Mouse (Mus musculus) c-Kit-negative CD71-positive TER-119-positive erythroid progenitor cells, embryonic 14.5 days (primary cell): ENCODE data around the gene Erlec1.

Source experiments
- DNase-seq: peaks from one replicate; pipeline ENCODE4 v3.0.0-alpha.2; 2013; ENCODE audit warnings: low read depth, low spot score

Gene Erlec1

DNA sequence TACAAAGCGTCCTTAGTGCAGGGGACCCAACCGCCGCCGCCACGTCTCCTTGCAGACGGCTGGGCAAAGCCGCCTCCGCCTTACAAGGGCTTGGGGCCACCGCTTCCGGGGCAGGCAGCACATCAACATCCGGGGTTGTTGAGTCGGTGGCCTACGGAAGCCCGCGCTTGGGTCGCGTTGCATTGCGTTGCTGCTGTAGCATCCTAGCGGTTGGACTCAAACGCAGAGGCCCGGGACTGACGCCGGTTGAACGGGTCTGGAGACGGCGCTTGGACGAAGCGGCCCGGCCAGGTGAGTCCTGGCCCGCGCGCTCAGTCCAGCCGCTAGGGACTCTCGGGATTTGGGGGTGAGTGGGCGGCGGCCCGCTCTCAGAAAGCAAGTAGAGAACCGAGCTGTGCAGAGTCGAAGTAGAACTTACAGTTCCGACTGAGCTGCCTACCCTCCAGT lies at the start of gene Erlec1:
Gene Erlec1 (minus strand): TSS at position 57 of the 447 bp plus-strand sequence.
- peak; percentile 59 for DNase-seq

DNA sequence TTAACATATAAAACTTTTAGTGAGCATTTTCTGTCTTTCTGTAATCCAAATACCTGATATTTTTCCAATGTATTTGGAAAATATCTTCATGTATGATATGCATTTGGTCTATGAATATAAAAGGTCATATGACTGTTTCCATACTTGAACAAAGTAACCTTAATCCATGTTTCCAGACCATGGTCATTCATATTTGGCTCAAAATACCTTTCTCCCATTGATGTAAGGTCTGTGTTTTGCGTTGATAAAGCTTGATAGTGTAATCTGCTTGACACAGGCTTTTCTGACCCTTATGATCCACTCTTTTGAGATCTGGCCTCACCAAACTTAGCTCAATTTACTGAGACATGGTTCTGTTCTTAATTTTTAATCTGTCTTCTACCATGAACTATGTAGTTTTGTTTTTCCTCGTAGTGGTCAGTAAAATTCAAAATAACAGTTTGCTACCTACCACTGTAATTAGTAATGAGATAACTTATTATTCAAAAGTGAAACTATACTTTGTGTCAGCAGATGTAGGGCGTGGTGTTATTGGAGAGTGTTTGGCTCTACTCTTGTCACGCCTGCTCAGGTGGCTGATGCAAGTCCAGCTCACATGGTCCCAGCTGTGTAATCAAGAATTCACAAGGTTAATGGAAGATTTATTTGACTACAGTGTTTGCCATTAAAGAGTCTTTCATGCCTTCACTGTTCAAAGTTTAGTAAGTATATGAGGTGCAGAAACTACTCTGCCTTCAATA lies 47.2 kb upstream of the Erlec1 start:
- DNase-seq = peak; percentile 89

DNA sequence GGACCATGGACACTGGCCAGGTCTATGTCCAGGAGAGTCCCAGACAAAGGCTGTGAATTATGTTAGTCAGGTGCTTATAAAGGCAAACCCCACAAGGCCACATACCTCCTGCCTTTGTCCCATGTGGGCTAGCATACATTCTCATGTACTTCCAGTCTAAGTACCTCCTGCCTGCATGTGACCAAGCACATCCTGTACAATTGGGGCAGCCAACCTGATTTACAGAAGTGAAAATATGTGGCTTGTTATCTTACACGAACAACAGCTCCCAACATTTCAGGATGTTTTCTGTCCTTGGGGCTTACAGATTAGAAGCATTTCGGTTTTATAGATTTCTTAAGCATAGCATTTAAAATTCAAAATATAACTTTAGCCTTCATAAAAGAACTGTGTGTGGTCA lies 45.9 kb upstream of the Erlec1 start:
- no peak for DNase-seq

DNA sequence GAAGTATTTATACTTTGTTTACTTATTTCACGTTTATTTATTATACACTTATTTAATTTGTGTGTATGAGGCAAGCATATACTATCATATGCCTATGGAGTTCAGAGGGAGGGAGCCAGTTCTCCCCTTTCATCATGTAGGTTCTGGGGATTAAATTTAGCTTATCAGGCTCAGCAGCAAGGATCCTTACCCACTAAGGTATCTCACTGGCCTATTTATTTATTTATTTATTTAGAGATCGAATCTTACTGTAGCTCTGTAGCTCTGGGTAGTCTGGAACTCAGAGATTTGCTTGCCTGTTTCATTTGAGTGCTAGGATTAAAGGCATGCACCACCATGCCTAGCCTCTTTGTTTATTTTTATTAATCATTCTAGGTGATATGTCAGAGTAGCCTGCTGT lies 44.6 kb upstream of the Erlec1 start:
- peak; percentile 58 for DNase-seq

DNA sequence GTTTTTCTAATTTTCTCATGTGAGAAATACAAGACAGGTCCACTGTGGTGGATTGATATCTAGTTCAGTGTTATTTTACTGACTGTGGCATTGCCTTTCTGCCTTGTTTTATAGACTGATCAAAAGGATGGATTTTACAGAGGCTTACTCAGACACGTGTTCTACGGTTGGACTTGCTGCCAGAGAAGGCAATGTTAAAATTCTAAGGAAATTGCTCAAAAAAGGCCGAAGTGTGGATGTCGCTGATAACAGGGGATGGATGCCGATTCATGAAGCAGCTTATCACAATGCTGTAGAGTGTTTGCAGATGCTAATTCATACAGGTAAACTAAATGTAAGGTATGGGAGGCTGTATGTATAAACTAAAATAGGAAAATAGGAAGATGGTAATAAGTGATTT lies 44.1 kb upstream of the Erlec1 start:
- peak; percentile 71 for DNase-seq

DNA sequence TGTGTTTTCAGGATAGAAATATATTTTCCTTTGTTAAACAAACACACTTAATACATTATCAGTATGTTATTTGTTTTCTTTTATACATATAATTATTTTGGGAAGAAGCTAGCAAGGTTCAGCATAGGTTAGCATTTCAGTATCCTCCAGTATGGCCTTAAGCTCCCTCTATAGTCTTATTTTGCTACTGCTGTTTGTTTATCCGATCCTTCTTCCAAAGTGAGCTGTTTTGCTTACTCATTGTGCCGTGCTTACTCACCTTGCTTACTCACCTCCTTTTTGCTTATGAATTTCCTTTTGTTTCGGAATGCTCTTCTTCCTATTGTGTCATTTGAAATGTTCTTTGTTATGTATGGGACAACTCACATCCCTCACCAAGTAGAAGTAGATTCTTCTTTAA lies 42.5 kb upstream of the Erlec1 start:
- peak; percentile 57 for DNase-seq

DNA sequence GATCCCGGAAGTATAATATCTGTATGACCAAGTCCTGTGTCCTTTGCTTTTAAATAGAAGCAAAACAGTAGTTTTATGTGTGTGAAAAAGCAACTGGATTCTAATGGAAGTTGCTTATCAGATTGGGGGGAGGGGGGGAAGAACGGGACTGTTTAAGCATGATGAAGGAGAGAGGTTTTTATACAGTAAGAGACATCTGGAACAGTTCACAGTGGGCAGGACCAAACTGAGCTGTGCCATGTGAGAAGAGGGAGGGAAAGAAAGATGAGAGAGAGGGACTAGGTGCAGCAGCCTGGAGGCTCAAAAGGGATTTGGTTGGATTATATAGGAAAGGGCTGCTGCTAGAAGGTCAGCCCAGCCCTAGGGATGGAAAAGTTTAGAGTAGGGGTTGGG lies 32.5 kb upstream of the Erlec1 start:
- DNase-seq = no peak

DNA sequence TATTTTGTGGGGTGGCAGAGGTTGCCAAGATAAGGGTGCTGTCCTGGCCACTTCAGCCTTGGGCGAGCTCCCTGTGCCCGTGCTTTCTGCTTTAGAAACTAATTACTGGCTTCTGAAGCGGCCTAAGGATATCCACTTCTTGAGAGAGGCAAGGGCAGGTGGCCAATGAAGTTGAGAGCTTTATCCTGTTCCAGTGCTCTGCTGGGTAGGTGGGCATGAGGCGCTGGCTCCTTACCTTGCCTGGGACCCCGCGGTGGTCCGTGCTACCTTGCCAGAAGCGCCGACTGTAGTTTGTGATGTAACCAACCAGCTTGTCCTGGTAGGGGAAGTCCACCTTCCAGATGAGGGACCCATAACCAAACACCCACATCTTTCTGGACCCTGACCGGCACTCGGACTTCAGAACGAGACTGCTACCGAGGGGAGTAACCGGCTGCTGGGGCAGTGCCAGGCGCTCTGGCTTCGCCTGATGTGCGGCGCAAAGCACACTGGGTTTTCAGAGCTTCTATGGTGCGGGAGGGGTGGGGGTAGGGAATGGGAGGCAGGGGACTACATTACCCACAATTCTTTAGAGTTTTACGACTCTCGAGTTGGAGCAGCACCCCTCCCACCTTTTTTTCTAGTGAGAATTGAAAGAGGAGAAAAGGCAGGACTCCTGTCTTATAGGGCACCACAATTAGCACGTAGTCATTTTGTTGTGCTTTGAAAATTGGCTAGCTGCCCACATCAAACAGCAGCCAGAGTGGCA lies 31.9 kb upstream of the Erlec1 start, which contains the start of gene Chac2:
Gene Chac2 (minus strand): TSS at position 474 of the 748 bp plus-strand sequence.
- DNase-seq = peak; percentile 80

DNA sequence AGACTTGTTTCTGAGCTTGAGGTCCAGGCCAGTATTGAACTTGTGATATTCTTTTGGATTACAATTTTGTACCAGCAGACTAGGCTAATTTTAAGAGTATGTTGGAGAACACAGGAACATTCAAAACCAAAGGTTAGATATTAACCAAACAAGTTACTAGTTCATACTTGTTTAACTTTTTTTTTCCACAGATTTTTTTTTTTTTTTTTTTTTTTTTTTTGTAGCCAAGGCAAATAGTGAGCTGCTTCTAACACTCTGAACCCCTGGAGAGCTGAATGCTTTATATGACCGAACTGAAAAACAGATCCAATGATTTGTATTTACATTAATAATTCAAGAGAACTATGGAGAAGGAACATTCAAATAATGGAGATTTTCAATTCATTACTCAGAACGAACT lies 31.1 kb upstream of the Erlec1 start:
- no peak for DNase-seq

DNA sequence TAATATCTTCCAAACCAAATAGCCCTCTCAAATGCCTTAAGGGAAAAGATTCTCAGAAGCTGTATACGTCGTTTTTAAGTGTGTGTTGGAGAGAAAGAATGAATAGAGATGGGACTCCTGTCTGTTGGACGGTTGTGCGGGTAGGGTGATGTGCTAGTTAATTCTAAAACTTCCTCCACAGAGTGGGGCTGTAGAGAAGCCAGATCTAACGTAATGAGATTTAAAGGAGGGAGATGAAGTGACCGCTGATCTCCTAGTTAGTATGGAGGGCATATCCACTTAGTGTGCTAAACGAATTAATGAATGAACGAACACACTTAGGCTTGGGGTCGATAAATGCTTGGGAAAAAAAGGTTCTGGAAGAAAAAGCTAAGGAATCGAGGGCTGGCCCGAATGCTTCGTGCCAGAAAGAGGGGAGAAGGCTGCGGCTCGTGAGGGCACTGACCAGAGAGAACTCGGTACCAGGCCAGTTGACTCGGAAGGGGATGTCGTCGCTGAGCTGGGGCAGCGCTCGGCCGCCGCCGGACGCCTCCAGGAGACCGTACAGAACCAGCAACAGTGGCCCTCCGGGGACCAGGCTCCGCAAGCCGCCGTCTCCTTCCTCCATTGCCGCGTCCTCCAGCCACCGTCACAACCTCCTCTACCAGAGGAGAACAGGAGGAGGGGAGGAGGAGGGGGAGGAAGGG lies 523 bp downstream of the Erlec1 start:
- peak; percentile 25 for DNase-seq

DNA sequence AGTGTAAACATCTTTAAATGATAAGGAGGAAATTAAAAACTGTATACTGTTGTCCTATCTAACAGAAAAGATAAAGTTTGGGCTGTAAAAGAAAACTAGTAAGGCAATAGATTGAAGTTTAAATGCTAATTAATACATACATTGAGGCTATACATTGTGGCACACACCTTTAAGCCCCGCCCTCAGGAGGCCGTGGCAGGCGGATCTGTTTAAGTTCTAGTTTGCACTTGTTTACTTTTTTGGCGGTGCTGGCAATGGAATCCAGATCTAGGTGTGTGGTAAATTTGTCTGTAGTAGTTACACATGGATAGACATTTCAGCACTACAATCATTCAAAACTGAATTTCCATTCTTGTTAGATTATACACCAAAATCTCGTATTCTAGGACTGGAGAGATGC lies 1.3 kb downstream of the Erlec1 start:
- DNase-seq = peak; percentile 55

DNA sequence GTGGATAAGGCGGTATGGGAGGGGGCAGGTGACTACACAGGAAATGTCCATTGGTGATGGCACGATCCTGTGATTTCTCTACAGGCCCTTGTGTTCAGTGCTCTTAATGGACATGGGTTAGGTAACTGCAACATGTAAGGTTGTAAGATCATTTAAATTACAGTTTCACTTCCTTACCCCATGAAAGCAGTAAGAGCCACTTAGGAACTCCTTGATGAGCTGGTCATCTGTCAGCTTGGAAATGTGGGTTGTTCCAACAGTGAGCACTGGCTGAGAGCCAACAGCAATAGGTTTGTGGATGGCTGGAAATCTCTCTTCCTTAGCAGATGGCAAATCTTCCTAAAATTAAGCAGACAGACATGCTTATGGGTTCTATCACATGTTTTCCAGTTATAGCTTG lies 10.6 kb downstream of the Erlec1 start:
- DNase-seq = no peak

DNA sequence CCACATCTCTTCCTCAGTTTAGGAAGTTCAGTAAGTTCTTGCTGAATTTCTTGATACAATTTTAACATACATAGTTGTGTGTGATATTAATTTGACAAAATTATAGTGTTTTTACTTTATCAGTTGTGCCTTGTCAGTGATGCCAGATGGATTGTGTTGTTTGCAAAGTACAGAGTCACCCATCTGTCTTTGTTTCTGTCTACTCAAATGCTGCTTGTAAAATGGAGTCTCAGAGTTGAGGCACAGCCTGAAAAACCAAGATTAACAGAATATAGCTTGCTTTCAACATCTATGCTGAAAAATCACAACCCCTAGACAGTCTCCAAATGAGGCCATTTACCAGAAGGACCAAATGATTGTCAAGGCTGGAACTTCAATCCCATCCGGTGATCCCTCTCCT lies 25.6 kb downstream of the Erlec1 start:
- no peak for DNase-seq

DNA sequence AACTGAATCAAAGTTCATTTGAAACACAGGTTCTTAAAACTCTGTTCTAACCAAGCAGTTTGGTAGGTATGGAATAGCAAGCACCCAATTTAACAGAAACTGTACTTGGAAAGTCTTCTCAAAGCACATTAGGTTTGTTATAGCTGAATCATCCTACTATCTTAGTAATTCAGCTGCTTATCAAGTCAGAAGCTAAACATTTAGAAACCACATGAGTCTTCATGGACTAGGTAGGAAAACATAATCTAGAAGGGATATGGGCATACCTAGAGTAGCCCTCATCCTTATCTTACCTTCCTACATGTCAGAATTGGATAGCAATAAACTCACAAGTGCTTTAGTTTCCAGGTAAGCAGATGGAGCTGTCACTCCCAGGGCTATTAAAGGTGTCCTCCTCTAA lies 26.1 kb downstream of the Erlec1 start:
- peak; percentile 16 for DNase-seq

DNA sequence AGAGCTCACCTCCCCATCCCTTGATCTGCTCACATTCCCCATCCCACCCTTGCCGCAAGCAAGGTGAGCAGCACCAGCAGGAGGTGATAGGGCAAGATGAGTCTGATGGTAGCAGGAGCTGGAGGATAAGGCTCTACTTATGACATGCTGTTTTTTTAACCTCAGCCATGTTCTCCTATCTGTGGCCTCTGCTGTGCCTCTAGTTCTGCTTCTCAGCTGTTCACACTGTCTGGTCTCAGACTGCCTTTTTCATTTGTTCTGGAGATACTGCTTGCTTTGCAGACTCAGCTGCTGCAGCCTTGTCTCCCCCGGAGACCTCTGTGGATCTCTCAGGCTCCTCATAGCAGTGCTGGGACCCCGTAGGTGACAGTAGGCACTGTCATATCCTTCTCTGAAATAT lies 30.9 kb downstream of the Erlec1 start:
- no peak for DNase-seq

DNA sequence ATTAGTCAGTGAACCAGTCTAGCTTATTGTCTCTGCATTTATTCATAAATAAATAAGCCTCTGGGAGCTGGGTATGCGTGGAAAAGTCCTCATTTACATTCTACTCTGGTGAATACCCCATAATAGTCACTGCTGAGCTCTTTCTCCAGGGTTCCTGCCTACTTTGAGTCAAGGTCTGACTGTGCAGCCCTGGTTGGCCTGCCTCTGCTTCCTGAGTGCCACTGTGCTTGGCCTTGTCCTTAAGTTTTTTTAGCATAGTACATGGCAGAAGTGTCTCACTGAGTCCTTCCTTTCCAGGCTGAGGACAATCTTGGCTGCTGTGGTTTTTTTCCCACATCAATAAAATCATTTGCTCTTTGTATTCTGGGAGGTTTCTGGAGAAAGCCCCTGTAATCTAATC lies 33.5 kb downstream of the Erlec1 start:
- DNase-seq = no peak

DNA sequence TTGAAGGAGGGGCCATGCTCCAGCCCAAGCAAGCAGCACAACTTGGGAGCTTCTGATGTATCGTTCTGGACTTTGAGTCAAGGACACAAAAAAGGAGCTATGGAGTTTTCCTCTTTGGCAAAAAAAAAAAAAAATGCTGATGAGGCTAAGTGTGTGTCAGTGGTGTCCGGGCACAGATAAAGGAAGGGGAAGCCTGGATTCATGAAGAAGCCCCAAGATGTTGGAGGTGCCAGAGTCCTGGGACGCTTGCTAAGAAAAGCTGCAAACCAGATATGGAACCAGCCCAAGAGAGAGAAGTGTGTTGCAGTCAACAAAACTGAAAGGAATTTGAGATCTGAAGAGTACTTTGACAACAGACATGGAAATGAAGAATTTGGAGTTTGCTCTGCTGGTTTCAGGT lies 41.8 kb downstream of the Erlec1 start:
- DNase-seq = no peak

DNA sequence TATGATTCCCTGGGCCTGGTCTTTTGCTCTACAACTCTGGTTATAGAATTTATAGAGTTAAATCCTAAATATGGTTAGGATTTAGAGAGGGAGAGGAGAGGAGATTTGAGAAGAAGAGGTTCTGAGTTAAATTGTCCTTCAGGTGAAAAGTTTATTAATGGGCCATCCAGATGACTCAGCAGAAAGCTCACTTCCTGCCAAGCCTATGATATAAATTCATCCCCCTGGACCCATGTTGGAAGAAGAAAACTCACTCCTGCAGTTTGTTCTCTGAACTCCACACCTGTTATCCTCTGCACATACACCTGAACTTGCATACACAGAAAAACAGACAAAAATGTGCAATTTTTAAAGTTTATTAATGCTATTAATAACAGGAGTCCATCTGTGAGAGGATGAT lies 54.8 kb downstream of the Erlec1 start:
- DNase-seq = no peak

DNA sequence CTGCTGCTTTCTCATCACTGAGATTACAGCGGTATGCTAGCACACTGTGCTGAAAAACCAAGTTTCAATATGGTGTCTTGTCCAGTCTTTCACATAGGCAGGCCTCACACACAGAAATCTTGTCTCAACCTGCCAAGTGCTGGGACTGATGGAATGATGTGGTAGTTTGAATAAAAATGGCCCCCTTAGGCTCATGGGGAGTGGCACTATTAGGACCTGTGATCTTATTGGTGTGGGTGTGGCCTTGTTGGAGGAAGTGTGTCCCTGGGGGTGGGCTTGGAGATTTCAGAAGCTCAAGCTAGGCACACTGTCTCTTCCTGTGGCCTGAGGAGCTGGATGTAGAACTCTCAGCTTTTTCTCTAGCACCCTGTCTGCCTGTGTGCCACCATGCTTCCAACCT lies 57.9 kb downstream of the Erlec1 start:
- DNase-seq = no peak

DNA sequence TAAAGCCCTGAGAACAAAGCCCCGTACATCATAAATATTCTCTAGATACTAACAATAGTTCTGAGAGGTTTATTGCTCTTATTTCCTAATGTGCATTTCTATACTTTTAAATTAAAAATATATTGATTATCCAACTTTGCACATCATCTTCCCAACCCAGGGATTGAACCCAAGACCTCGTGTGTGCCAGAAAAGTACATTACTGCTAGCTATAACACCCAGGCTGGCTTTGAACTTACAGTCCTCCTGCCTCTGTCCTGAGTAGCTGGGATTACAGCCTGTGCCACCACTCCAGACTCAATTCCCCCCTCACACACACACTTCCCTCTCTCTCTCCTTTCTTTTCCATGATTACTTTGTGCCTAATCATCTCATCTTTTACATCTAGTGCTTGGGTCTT lies 66.0 kb downstream of the Erlec1 start:
- no peak for DNase-seq

DNA sequence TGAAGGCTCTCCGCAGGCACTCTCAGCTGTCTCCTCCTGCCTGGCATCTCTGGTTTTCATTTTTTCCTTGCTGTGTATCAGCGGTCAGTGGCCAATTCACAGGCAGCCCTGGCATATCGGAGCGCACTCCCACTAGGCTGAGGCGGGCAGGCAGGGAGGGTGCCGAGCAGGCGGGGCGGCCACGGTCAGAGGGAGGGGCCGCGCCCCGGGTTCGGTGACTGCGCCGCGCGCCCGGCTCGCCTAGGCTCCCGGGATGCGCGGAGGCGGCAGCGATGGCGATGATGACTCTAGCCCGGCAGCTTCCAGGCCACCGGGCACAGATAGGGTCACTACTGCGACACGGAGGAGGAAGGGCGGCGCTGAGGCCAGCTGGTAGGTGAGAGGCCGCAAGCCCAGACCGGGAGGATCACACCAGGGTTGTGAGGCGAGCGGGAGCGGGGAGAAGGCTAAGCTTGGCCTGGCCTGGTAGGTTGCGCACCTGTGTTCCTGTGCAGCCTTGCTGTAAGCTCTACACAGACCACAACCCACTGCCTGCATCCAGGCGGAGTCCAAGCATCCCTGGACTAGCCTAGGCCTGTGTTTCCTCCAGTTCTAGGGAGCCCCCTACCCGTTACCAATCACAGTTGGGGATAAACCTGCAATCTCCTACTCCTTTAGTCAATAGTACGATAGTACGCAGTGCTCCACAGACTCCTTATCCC lies 68.8 kb downstream of the Erlec1 start, which contains the start of the genes Gpr75 and Asb3:
Gene Gpr75 (plus strand): TSS at position 188 of the 701 bp plus-strand sequence.
Gene Asb3 (plus strand): TSS at position 246 of the 701 bp plus-strand sequence.
- DNase-seq = no peak
